Mouse (Mus musculus) bone marrow, adult 2 months (tissue): ENCODE measurements at regions not wholly inside any gene's neighbourhood (a gene's known extent, or its start where the extent isn't known, plus 50 kb on each side); places are given as distances from the start of the nearest gene placed in this dataset.

Experiments used
- CTCF ChIP-seq: fragments of 200-500 bp; IDR thresholded peaks from 2 replicates; pipeline ENCODE4 v1.5.1; 2011; ENCODE audit warnings: low read length, control low read depth; ENCODE audit not compliant: control insufficient read depth, insufficient read depth
- POLR2A ChIP-seq: fragments of 200-500 bp; IDR thresholded peaks from 2 replicates; pipeline ENCODE4 v1.6.1; 2011; ENCODE audit warnings: low read depth, mild to moderate bottlenecking, control low read depth, low read length, borderline replicate concordance; ENCODE audit not compliant: control insufficient read depth

- no peak for TF ChIP-seq POLR2A
- no peak for TF ChIP-seq CTCF
Observed at GRCm38 (mm10) chr3:39952556-39952955, 578.5 kb upstream of the Intu start.
